Mouse (Mus musculus) cerebellum, adult 11 months (tissue): ENCODE data around the gene Kcnj12.

Source experiments
- DNase-seq: peaks from one replicate; pipeline ENCODE4 v3.0.0; 2022

Kcnj12 gene

GRCm38 (mm10) chr11:61022550-61023391, at the start of gene Kcnj12:
Gene Kcnj12, plus strand, starts transcription at chr11:61022564.
- DNase-seq = peak; percentile 53

GRCm38 (mm10) chr11:60975097-60975496, 47.3 kb upstream of the Kcnj12 start:
- no peak for DNase-seq

DNA sequence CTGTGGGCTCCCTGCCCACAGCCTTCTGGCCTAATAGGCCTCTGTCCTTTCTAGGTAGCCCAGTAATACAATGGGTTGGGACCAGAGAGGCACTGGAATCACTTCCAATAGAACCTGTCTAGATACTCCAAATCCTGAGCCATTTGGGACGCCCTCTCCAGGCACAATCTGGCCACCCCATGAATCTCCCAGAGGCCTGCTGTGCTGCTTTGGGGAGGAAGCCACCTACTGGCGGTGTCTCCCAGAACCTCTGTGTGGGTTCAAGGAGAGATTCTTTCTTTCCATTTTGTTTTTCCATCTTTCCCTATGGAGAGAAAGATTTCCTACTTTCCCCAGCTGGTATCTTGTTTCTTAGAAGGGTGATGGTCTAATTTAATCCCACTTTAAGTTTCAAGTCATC, 46.1 kb upstream of the Kcnj12 start:
- DNase-seq = no peak

DNA sequence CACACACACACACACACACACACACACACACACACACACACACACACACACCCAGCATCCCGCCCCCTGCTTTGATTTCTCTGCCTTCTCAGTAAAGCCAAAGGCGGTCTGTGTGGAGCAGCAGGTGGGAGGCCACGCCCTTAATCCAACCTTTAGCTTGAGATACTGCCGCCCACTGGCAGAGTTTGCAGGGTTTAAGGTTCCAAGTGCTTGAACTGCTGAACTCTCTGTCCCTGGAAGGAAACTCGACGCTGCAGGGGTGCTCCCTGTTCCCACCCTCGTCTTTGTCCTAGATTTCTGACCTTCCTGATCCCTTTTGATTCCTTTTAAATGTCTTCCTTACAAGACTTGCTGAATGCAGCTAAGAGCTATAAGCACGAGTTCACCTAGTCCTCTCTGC, 45.6 kb upstream of the Kcnj12 start:
- DNase-seq = no peak

- DNase-seq = no peak
Measured at GRCm38 (mm10) chr11:60977153-60977552, 45.2 kb upstream of the Kcnj12 start.

DNA sequence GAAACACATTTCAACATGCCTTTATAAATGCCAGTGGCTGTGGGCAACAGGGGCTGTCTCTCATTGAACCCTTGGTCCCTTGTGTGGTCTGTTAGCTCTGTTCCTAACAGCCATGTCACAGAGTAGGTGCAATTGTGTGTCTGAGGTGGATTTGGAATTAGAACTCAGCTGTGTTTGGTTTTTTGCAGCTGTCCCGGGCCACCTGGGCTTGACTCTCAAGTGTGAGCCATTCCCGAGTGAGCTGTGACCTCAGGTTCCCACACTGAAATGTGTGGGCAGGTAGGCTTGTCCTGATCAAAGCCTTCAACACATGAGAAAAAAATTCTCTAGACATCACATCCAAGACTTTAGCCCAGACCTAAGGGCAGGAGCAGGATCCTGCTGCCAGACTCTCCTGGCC, 43.7 kb upstream of the Kcnj12 start:
- no peak for DNase-seq

DNA sequence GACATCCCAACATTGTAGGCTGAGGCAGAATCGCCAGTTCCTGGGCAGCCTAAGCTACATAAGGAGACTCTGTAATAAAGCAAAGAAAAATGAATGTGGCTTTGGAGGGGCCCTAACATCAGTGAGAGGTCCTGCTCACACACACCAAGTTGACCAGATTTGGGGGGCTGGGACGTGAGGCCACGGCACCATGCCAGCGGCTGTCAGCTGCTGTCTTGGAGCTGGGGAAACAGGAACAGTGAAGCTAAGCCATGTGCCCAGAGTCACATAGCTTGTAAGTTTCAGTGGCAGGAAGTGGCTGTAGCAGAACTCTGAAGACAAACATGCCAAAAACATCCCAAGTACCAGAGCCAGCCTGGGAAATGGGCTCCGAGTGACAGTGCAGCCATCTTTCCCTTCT, 42.6 kb upstream of the Kcnj12 start:
- DNase-seq = no peak

GRCm38 (mm10) chr11:60981693-60982486, 40.5 kb upstream of the Kcnj12 start:
- DNase-seq = no peak

- DNase-seq = peak; percentile 89
Measured at GRCm38 (mm10) chr11:60984912-60985558, 37.3 kb upstream of the Kcnj12 start.

- DNase-seq = no peak
Measured at GRCm38 (mm10) chr11:60990428-60990827, 31.9 kb upstream of the Kcnj12 start.

DNA sequence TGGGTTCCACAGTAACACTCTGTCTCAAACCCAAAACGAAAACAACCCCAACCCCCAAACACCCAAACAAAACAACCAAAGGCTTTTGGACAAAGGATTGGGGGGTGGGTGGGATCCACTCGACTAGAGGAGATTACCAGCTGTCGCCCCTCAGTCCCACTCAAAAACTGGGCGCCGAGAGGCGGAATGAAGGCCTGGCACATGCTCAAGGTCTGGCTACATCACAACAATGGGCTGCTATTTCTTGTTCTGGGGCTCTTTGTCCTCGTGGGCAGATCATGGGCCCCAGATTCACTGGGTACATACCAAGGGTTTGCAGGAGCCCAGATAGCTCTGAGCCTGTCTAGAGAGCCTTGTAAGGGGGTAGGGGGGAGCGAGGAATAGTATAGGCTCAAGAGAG, 19.6 kb upstream of the Kcnj12 start:
- no peak for DNase-seq

- no peak for DNase-seq
Measured at GRCm38 (mm10) chr11:61004046-61004445, 18.3 kb upstream of the Kcnj12 start.

GRCm38 (mm10) chr11:61004781-61005180, 17.6 kb upstream of the Kcnj12 start:
- DNase-seq = no peak

- DNase-seq = no peak
Measured at GRCm38 (mm10) chr11:61005345-61005744, 17.0 kb upstream of the Kcnj12 start.

- no peak for DNase-seq
Measured at GRCm38 (mm10) chr11:61011736-61012294, 10.5 kb upstream of the Kcnj12 start.

- DNase-seq = no peak
Measured at GRCm38 (mm10) chr11:61016866-61017398, 5.4 kb upstream of the Kcnj12 start.

GRCm38 (mm10) chr11:61021129-61021528, 1.2 kb upstream of the Kcnj12 start:
- peak; percentile 29 for DNase-seq

DNA sequence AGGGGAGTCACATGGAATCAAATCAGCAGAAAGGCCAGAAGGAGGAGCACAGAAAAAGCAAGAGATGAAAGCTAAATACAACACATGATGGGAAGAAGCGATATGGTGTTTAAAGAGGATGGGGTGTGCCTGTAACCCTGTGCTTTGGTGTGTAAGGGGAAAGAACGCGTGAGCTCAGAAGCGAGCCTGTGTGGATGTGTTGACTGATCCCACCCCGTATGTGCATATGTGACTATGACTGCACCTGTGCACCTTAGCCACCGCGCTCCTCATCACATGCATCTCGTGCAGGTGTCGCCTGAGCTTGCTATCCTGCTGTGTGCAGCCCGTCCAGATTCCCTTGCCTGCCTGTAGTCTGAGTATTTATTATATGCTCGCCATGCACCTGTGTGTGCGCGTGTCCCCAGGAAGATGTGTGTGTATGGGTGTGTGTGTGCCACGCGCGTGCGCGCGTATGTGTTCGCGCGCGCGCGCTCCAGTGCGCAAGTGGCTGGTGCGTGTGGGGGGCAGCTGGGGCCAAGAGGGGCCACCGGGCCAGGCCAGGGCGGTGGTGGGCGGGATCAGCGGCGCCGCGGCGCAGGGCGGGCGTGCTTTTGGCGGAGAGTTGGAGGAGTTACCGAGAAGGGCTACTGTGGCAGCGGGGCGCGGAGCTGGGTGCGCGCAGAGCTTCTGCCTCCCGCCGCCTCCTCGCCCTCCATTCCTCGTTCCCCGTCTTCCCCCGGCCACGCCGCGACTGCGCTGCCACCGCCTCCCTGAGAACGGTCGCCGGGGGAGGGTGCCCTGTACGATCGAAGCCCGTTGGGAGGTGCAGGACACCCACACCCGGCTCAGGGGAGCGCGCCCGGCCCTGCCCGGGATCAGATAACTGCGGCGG, 451 bp upstream of the Kcnj12 start:
- DNase-seq = peak; percentile 81

DNA sequence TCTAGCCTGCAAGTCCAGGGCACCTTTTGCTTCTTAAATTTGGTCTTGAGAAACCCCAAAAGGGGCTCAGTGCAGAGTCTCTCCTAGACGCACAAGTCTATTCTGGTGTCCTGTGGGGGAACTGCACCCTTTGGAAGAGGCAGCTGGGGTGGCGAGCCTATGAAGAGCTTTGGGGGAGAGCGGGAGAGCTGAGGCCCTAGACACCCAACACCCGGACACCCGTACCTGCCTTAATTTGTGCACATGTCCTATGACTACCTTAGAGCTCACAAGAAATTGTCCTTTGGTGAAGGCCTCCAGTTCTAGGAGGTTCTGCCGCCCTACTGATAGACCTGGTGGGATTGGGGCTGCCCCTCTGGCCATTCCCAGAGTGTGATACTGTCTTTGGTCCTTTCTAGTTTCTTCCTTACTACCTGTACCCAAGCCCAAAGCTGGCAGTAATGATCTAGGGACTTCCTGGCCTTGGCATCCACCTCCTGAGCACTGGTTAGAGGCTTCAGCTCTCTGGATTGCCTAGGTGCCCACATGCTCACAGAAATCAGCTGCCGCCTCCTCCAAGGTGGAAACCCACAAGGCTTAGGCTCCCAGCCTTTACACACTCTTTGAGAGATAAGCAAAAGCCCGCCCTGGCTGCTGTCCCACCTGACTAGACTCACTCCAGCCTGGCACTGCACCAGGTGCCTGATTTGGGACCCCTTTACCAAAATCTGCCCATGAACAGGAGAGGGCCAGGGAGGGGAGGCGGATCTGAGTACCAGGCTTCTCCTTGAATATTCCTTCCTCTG, 1.2 kb downstream of the Kcnj12 start:
- peak; percentile 60 for DNase-seq

GRCm38 (mm10) chr11:61024388-61024787, 2.0 kb downstream of the Kcnj12 start:
- DNase-seq = no peak

DNA sequence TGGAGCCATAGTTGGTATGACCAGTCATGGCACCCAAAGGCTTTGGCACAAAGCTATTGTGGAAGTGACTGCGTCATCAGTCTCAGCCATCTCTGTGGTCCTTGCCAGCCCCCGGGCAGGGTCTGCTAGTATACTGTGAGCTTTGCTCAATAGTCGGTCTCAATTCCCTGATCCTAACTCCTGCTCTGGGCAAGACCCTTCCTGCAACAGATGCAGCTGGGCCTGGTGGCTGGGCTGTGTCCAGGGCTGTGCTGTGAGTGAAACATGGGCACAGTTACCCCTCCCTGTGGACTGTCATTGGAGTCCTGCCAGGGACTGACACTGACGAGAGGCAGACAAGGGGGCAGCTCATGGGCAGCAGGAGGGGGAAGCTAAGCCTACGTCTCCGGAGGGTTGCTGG, 2.6 kb downstream of the Kcnj12 start:
- peak; percentile 76 for DNase-seq
